Mouse (Mus musculus): ENCODE results near the gene Gm21936.
"Not testable (repeated sequence)": the region's sequence is repeated elsewhere in the genome, so short reads cannot be mapped to it uniquely, and the experiment has no call there.

The Gm21936 gene

DNA sequence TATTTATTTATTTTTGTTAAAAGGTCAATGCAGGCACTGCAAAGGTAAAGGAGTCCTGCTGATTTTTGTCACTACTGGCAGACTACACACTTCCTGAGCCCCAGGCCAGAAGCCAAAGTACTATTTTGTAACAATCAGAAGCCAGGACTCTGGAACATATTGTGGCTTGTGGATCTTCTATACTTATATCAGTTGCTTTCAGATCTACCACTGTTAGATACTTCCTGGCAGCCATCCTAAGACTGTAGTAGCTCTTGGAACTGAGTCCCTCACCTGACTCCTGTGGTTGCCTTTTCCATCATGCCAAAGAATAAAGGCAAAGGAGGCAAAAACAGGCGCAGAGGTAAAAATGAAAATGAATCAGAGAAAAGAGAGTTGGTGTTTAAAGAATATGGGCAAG lies at the start of gene Gm21936:
Gene Gm21936 (plus strand): TSS at position 301 of the 400 bp plus-strand sequence.
- not testable (repeated sequence) for DNase-seq

GRCm38 (mm10) chr12:87775655-87776054 lies 19.7 kb upstream of the Gm21936 start, which contains the start of gene Gm21319:
Gene Gm21319 (minus strand): TSS chr12:87775755.
- not testable (repeated sequence) for DNase-seq

- not testable (repeated sequence) for DNase-seq
Measured at GRCm38 (mm10) chr12:87797971-87798370, 2.7 kb downstream of the Gm21936 start.

GRCm38 (mm10) chr12:87816277-87816676 lies 21.0 kb downstream of the Gm21936 start, which contains the start of gene BB287469:
Gene BB287469 (plus strand): TSS chr12:87816577.
- DNase-seq = not testable (repeated sequence)

DNA sequence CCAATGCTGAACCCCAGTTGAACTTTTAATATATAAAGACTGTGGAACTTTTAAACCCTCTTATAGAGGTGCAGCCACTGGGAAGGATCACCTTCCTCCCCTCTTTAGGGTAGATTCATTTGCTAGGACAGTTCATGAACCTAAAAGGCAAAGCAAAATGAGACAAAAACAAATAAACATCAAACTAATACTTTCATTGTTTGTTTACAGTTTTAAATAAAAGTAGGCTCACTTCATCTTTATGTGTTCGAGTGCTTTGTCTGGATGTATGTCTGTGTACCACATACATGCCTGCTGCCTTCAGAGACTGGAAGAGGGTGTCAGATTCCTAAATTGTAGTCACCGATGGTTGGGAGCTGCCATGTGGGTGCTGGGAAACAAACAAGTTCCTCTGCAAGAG lies 46.9 kb downstream of the Gm21936 start, which contains the start of gene Gm2001:
Gene Gm2001 (minus strand): TSS at position 101 of the 400 bp plus-strand sequence.
- not testable (repeated sequence) for DNase-seq

Measured in cerebellum, postnatal 36 days (tissue).